ENCODE assay signal across 21 mouse cellular contexts in genomic region chr4:46110084-46110483, GRCm38 (mm10). TPM values are rescaled to one million over a fixed set of nuclear protein-coding genes. Genes with fewer than 3 reads are reported as not detected.
DNase-seq lines count a peak whose midpoint lies in the region; ATAC-seq lines count a peak whose summit lies in the region.
"Had no signal": no experiment of that assay in that cellular context is flagged by ENCODE, and none has a peak within 500 bp of the region (broad histone marks: within the 10 kb centered on the region; RNA-seq: fewer than 3 reads in every experiment).

No protein-coding gene starts in this region.

- H3K4me2 ChIP-seq in heart, embryonic 11.5 days: no peak overlapping the region
- H3K4me2 ChIP-seq: embryonic facial prominence, embryonic 13.5 days; embryonic facial prominence, embryonic 15.5 days; forebrain, embryonic 12.5 days had no signal

- H3K27ac ChIP-seq in heart, embryonic 11.5 days (ENCODE audit: low read depth, low read length): no peak overlapping the region
- H3K27ac ChIP-seq: embryonic facial prominence, embryonic 13.5 days; embryonic facial prominence, embryonic 15.5 days; forebrain, embryonic 10.5 days; forebrain, embryonic 12.5 days had no signal

- no peaks in the 10 kb centered on the region for H3K9me3 ChIP-seq in heart, embryonic 11.5 days (replicated peaks; ENCODE audit: control insufficient read depth, low read length)
- H3K9me3 ChIP-seq: embryonic facial prominence, embryonic 13.5 days; embryonic facial prominence, embryonic 15.5 days; forebrain, embryonic 10.5 days; forebrain, embryonic 12.5 days had no signal

- H3K9ac ChIP-seq in heart, embryonic 11.5 days (ENCODE audit: low read depth, low read length): no peak overlapping the region
- H3K9ac ChIP-seq: embryonic facial prominence, embryonic 13.5 days; embryonic facial prominence, embryonic 15.5 days; forebrain, embryonic 12.5 days had no signal

- no peaks in the 10 kb centered on the region for H3K27me3 ChIP-seq in heart, embryonic 11.5 days (ENCODE audit: control insufficient read depth, insufficient read depth, low read length)
- H3K27me3 ChIP-seq: embryonic facial prominence, embryonic 13.5 days; embryonic facial prominence, embryonic 15.5 days; forebrain, embryonic 12.5 days had no signal

- peaks cover 9% of the 10 kb centered on the region; the same call in 1 of the 2 replicates for H3K4me1 ChIP-seq in heart, embryonic 11.5 days (ENCODE audit: control insufficient read depth, insufficient read depth, low read length)
- H3K4me1 ChIP-seq: embryonic facial prominence, embryonic 13.5 days; embryonic facial prominence, embryonic 15.5 days; forebrain, embryonic 10.5 days; forebrain, embryonic 12.5 days had no signal

- peak; percentile 29 for DNase-seq in gastrocnemius, postnatal 14 days
- DNase-seq in gastrocnemius, postnatal 10 days: no peak
- peak; percentile 90 for DNase-seq in heart, adult 11 months
- DNase-seq in skeletal muscle tissue, adult 2 months (ENCODE audit: low read depth, low spot score): peak; percentile 63
- no peak for DNase-seq in ovary, postnatal 36 days (ENCODE audit: low spot score)
- DNase-seq: adrenal gland, adult 2 months; adrenal gland, postnatal 10 days; adrenal gland, postnatal 25 days; cerebellum, adult 11 months; cerebellum, adult 18-20 months; cerebellum, adult 8-10 months; cerebellum, adult 9-11 months; cerebellum, postnatal 36 days; embryo, embryonic 11 days had no signal

- intact Hi-C loops in gastrocnemius, postnatal 14 days (cut with DNase I; ENCODE audit: low total_unique reads): no loop called here

- 82% methylated on average over 8 of the region's 8 CpGs for WGBS in heart, embryonic 11.5 days (ENCODE audit: insufficient replicate concordance)

- no peak overlapping the region for H3K4me3 ChIP-seq in heart, embryonic 11.5 days (ENCODE audit: low read depth, low read length)
- H3K4me3 ChIP-seq: embryonic facial prominence, embryonic 13.5 days; embryonic facial prominence, embryonic 15.5 days; erythroblast, embryonic 14.5 days; forebrain, embryonic 10.5 days; forebrain, embryonic 12.5 days had no signal

- no peak for ATAC-seq in heart, embryonic 11.5 days (replicated peaks; ENCODE audit: insufficient number of reproducible peaks, low FRiP score, low TSS enrichment)
- ATAC-seq: forebrain, embryonic 14.5 days had no signal

- peaks cover 14% of the 10 kb centered on the region for H3K36me3 ChIP-seq in heart, embryonic 11.5 days (ENCODE audit: control insufficient read depth, insufficient read depth, low read length)

RNA-seq across cellular contexts. Expression of gene Ncbp1, which starts 28.3 kb away (rescaled TPM):
- 10 to 100 TPM; 13.2 to 17.5 TPM for total RNA-seq in gastrocnemius, postnatal 14 days (2021)
- total RNA-seq in gastrocnemius, postnatal 10 days (2021): 10 to 100 TPM; 17.0 to 21.3 TPM
- 59.1 and 67.4 TPM in 2 replicates for polyA plus RNA-seq in heart, embryonic 11.5 days (2014; fragmentation: Nextera tagmentation; extraction: Ambion mirVana)

RNA-seq across cellular contexts. Expression of gene Tstd2, which starts 28.4 kb away (rescaled TPM):
- total RNA-seq in gastrocnemius, postnatal 14 days (2021): 10 to 100 TPM in 1 of 2 experiments, 1 to 10 TPM in 1; 9.6 to 10.4 TPM
- total RNA-seq in gastrocnemius, postnatal 10 days (2021): 10 to 100 TPM in 1 of 2 experiments, 1 to 10 TPM in 1; 9.5 to 16.8 TPM
- polyA plus RNA-seq in heart, embryonic 11.5 days (2014; fragmentation: Nextera tagmentation; extraction: Ambion mirVana): 23.4 and 26.6 TPM in 2 replicates

Comparison
In these comparisons a context has a peak if more than half of its experiments do, and no peak if none do; other contexts are left out.
1. DNase-seq: peak in gastrocnemius, postnatal 14 days (single experiment), heart, adult 11 months (single experiment) and skeletal muscle tissue, adult 2 months (single experiment); none in gastrocnemius, postnatal 10 days (single experiment) and ovary, postnatal 36 days (single experiment).